In the genomic region with DNA sequence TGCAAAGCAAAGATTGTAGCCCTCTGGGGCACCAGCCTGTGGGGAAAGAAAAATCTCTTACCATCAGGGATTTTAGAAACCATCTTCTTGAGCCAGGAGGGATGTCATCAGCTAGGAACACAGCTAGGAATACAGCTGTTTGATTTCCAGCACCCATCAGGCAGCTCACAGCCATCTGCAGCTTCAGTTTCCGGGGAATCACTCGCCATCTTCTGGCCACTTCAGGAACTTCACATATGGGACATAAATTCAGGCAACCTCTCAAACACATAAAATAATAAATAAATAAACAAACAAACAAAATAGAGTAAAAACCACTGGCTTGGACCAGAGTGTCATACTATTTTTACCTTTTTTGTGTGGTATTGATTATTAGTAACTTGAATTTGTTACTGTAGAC, we compare ENCODE assay signal across 8 mouse cellular contexts. TPM values are rescaled to one million over a fixed set of nuclear protein-coding genes. Genes with fewer than 3 reads are reported as not detected.
DNase-seq lines count a peak whose midpoint lies in the region; ATAC-seq lines count a peak whose summit lies in the region.

No protein-coding gene starts in this region.

- no peak overlapping the region for H3K4me3 ChIP-seq in liver, embryonic 12.5 days

- no peak overlapping the region for H3K9ac ChIP-seq in liver, embryonic 12.5 days

- H3K36me3 ChIP-seq in liver, embryonic 12.5 days, result no peaks in the 10 kb centered on the region

- H3K27me3 ChIP-seq in liver, embryonic 12.5 days (replicated peaks), result no peaks in the 10 kb centered on the region

- WGBS in liver, embryonic 12.5 days (ENCODE audit: insufficient replicate concordance), result 9% methylated on average over 2 of the region's 2 CpGs

- peak; percentile 22 to 31 for DNase-seq in cerebellum, postnatal 36 days
- no peak for DNase-seq in cerebellum, adult 11 months
- DNase-seq in liver, result peak; percentile 56
- peak; percentile 45 for DNase-seq in c-Kit-negative CD71-positive TER-119-positive erythroid progenitor cells, embryonic 14.5 days (ENCODE audit: low read depth, low spot score)
- DNase-seq in lung, postnatal 14 days, result peak; percentile 54
- peak; percentile 69 for DNase-seq in thymus, postnatal 14 days
- no peak for DNase-seq in layer of hippocampus, postnatal 14 days (ENCODE audit: low spot score in 2 of 2)

- H3K4me1 ChIP-seq in liver, embryonic 12.5 days, result peaks cover 23% of the 10 kb centered on the region; the same call in 1 of the 2 replicates

- H3K4me2 ChIP-seq in liver, embryonic 12.5 days, result no peak overlapping the region

- ATAC-seq in liver, embryonic 12.5 days, result no peak

- H3K9me3 ChIP-seq in liver, embryonic 12.5 days (replicated peaks), result no peaks in the 10 kb centered on the region

- no peak overlapping the region for H3K27ac ChIP-seq in liver, embryonic 12.5 days

RNA-seq across cellular contexts. Expression of a gene that starts 7.8 kb away (rescaled TPM):
- polyA plus RNA-seq in liver, embryonic 12.5 days (2016; fragmentation: Nextera tagmentation; extraction: Ambion mirVana), result 56.7 and 58.2 TPM in 2 replicates
- 10 to 100 TPM; 57.0 to 61.1 TPM for total RNA-seq in layer of hippocampus, postnatal 14 days (2021)

RNA-seq across cellular contexts. Expression of a gene that starts 16.8 kb away (rescaled TPM):
- 372 and 377 TPM in 2 replicates for polyA plus RNA-seq in liver, embryonic 12.5 days (2016; fragmentation: Nextera tagmentation; extraction: Ambion mirVana)
- total RNA-seq in layer of hippocampus, postnatal 14 days (2021), result 100 to 1,000 TPM; 127 to 160 TPM

Comparison
In these comparisons a context has a peak if more than half of its experiments do, and no peak if none do; other contexts are left out.
1. DNase-seq: peak in cerebellum, postnatal 36 days (2 of 2), liver (single experiment), c-Kit-negative CD71-positive TER-119-positive erythroid progenitor cells, embryonic 14.5 days (single experiment), lung, postnatal 14 days (single experiment) and thymus, postnatal 14 days (single experiment); none in cerebellum, adult 11 months (single experiment) and layer of hippocampus, postnatal 14 days (0 of 2).